Mouse (Mus musculus): ENCODE data around the gene Fam222a.

GRCm38 (mm10) chr5:114594741-114595241 lies 27.0 kb downstream of the Fam222a start:
- no peak for TF ChIP-seq CTCF (IDR thresholded peaks at IDR 0.05; ENCODE audit: low read depth)
- no peak for TF ChIP-seq EP300 (IDR thresholded peaks at IDR 0.05; ENCODE audit: low read depth)
